Mouse (Mus musculus) cerebellum, adult 11-12 months (tissue): ENCODE data around the gene Ndufa10.

Experiments
- DNase-seq: peaks from one replicate; pipeline ENCODE4 v3.0.0; 2022

Ndufa10 gene

DNA sequence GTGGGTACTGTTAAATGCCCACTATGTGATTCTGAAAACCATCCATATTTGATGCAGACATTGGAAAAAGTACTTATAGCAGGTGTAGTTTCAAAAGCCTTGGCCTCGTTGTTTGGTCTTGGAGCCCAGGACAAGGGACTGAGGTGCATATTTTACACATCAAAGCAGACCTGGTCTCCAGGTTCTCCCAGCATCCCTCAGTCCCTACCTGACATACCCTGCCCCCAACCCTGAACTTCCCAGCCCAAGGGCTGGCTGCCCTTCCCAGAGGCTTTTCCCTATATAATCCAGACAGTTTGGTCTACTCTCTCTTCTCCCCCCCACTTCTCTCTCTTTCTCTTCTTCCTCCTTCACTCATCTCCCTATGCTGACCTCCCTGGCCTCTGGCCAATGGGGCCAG, 42.7 kb downstream of the Ndufa10 start:
- DNase-seq: no peak

GRCm38 (mm10) chr1:92424714-92425113, 48.9 kb downstream of the Ndufa10 start:
- no peak for DNase-seq

DNA sequence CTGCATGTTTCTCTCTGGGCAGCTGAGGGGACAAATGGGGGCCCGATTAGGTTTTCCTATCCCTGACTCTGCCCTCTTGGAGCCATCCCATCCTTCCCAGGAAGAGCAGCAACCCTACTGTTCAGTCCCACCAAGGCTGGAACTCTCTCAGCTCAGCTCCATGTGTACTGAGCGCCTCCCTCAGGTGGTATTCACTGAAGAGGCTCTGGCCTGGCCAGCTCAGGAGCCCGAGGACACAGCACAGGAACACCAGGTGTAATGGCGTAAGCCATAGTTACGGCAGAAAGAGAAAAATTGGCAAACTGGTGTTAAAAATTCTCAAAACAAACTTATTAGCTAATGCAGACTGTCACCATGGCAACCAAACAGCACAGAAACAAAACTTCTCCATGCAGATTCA, 68.5 kb downstream of the Ndufa10 start:
- no peak for DNase-seq

DNA sequence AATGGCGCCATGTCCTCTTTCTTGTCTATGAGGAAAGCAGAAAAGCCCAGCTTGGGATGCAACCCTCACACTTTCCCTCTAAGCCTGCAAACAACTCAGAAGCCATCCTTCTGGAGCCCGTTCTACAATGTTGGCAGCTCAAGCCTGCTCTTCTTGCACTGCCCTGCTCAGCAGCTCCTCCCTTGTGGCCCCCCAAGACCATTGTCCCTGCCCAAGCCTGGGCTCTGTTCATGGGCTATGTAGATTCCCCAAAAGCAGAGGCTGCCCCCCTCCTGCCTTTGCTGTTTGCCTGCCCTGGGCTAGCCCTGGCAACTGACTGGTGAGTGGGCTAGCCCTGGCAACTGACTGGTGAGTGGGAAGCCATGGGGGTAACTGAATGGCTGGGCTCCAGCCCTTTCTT, 73.1 kb downstream of the Ndufa10 start:
- no peak for DNase-seq

DNA sequence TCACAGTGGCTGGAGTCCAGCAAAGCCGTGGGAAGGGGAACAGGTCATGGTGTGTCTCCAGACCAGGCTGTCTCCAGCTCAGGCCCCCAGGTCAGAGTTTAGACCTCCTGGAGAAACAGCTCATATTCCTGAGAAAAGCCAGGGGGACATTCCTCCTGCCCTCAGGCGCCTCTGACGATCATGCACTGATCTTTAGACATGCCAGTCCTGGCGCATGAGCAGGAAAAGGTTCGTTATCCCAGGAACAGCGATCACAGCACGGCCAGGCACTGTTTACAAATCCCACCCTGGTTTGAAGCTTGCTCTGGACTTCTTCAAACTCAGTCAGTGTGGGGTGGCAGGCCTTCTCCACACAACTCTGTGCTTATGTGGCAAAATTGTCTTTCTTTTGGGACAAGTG, 75.1 kb downstream of the Ndufa10 start:
- DNase-seq: no peak

- DNase-seq: no peak
Observed at GRCm38 (mm10) chr1:92397511-92398051, 76.1 kb downstream of the Ndufa10 start.

GRCm38 (mm10) chr1:92394279-92394678, 79.4 kb downstream of the Ndufa10 start:
- no peak for DNase-seq

- DNase-seq: no peak
Observed at GRCm38 (mm10) chr1:92393166-92393565, 80.5 kb downstream of the Ndufa10 start.
